Mouse (Mus musculus): ENCODE measurements at regions not wholly inside any gene's neighbourhood (a gene's known extent, or its start where the extent isn't known, plus 50 kb on each side); places are given as distances from the start of the nearest gene placed in this dataset.

- no peak for TF ChIP-seq CTCF (IDR thresholded peaks at IDR 0.05)
- peak; percentile 92 for TF ChIP-seq EP300 (IDR thresholded peaks at IDR 0.05)
These were observed 51.3 kb upstream of the S1pr1 start for GRCm38 (mm10) chr3:115766153-115766552.
